ENCODE assay signal across 8 mouse cellular contexts in genomic region chr9:56505083-56505792, GRCm38 (mm10).
DNase-seq lines count a peak whose midpoint lies in the region; ATAC-seq lines count a peak whose summit lies in the region.

No protein-coding gene starts in this region.

- no peak for ATAC-seq in heart, embryonic 13.5 days (ENCODE audit: extremely low read depth, insufficient number of reproducible peaks, low FRiP score, low TSS enrichment)
- peak; percentile 40; the same call in 1 of the 2 replicates for ATAC-seq in kidney, embryonic 15.5 days (replicated peaks; ENCODE audit: low FRiP score)

- H3K4me1 ChIP-seq in brown adipose tissue, adult 24 weeks (ENCODE audit: control insufficient read depth, insufficient read depth, insufficient read length, low read length): peaks cover 43% of the 10 kb centered on the region
- H3K4me1 ChIP-seq in heart, embryonic 13.5 days: peaks cover 91% of the 10 kb centered on the region
- H3K4me1 ChIP-seq in kidney, embryonic 15.5 days: peaks cover 86% of the 10 kb centered on the region

- H3K36me3 ChIP-seq in heart, embryonic 13.5 days: no peaks in the 10 kb centered on the region
- no peaks in the 10 kb centered on the region for H3K36me3 ChIP-seq in kidney, embryonic 15.5 days
- no peaks in the 10 kb centered on the region for H3K36me3 ChIP-seq in macrophage (ENCODE audit: inconsistent target)

- peak overlapping the region; percentile 87 for H3K4me2 ChIP-seq in heart, embryonic 13.5 days
- peak overlapping the region; percentile 83 for H3K4me2 ChIP-seq in kidney, embryonic 15.5 days

- no peaks in the 10 kb centered on the region for H3K27me3 ChIP-seq in heart, embryonic 13.5 days (replicated peaks)
- H3K27me3 ChIP-seq in kidney, embryonic 15.5 days: no peaks in the 10 kb centered on the region

- H3K79me2 ChIP-seq in macrophage (ENCODE audit: inconsistent target): no peaks in the 10 kb centered on the region

- H3K4me3 ChIP-seq in brown adipose tissue, adult 24 weeks (ENCODE audit: insufficient read depth, low read depth, low read length): 0 out of 2 replicates have a peak overlapping the region, but pooled peaks have one; percentile 14
- H3K4me3 ChIP-seq in heart, embryonic 13.5 days: peak overlapping the region; percentile 52
- peak overlapping the region; percentile 45; the same call in 1 of the 2 replicates for H3K4me3 ChIP-seq in kidney, embryonic 15.5 days (replicated peaks)
- peak overlapping the region; percentile 35; the same call in 1 of the 2 replicates for H3K4me3 ChIP-seq in macrophage (ENCODE audit: inconsistent target)

- DNase-seq in adrenal gland, adult 2 months: peak; percentile 75
- DNase-seq in left cerebral cortex, adult 18-20 months (ENCODE audit: low spot score in 2 of 2): no peak
- DNase-seq in right cerebral cortex, postnatal 14 days: no peak
- DNase-seq in left cerebral cortex, adult 9 months (ENCODE audit: low spot score in 2 of 2): no peak

- peak overlapping the region; percentile 80 for H3K27ac ChIP-seq in brown adipose tissue, adult 24 weeks (replicated peaks; ENCODE audit: low read depth, low read length)
- H3K27ac ChIP-seq in heart, embryonic 13.5 days (replicated peaks): peak overlapping the region; percentile 100
- H3K27ac ChIP-seq in kidney, embryonic 15.5 days: peak overlapping the region; percentile 98
- H3K27ac ChIP-seq in macrophage: peak overlapping the region; percentile 93

- 40% methylated on average over 9 of the region's 9 CpGs for WGBS in heart, embryonic 13.5 days
- WGBS in kidney, embryonic 15.5 days: 39% methylated on average over 9 of the region's 9 CpGs
- WGBS in macrophage (ENCODE audit: missing documents): 88% methylated on average over 9 of the region's 9 CpGs

- peak overlapping the region; percentile 86 for H3K9ac ChIP-seq in heart, embryonic 13.5 days
- H3K9ac ChIP-seq in kidney, embryonic 15.5 days: 0 out of 2 replicates have a peak overlapping the region, but pooled peaks have one; percentile 3

- no peaks in the 10 kb centered on the region for H3K9me3 ChIP-seq in heart, embryonic 13.5 days
- H3K9me3 ChIP-seq in kidney, embryonic 15.5 days (replicated peaks): no peaks in the 10 kb centered on the region
